Mouse (Mus musculus) heart, embryonic 10.5 days (tissue): ENCODE results near the gene Med8. TPM values are rescaled to one million over a fixed set of nuclear protein-coding genes. Genes with fewer than 3 reads are reported as not detected.
A peak's percentile ranks its signal among the peaks of the same experiment; 100 is the strongest.

Experiments
- DNase-seq: peaks from one replicate; pipeline ENCODE4 v3.0.0-alpha.2; 2017; ENCODE audit warnings: low spot score
- H3K27ac ChIP-seq: fragments of 300-500 bp; sonication (generic); 2 replicates; pipeline ENCODE4 v1.5.1; 2016; ENCODE audit warnings: mild to moderate bottlenecking
- H3K27me3 ChIP-seq: fragments of 300-500 bp; sonication (generic); 2 replicates; pipeline ENCODE4 v1.6.1; 2016; ENCODE audit warnings: mild to moderate bottlenecking; ENCODE audit not compliant: poor library complexity, insufficient read depth, severe bottlenecking
- H3K36me3 ChIP-seq: fragments of 300-500 bp; sonication (generic); 2 replicates; pipeline ENCODE4 v1.6.1; 2016; ENCODE audit warnings: mild to moderate bottlenecking, moderate library complexity
- H3K4me1 ChIP-seq: fragments of 300-500 bp; sonication (generic); 2 replicates; pipeline ENCODE4 v1.6.1; 2016; ENCODE audit warnings: mild to moderate bottlenecking
- H3K4me3 ChIP-seq: fragments of 300-500 bp; sonication (generic); 2 replicates; pipeline ENCODE4 v1.5.1; 2016; ENCODE audit warnings: mild to moderate bottlenecking, moderate library complexity
- H3K9me3 ChIP-seq: fragments of 300-500 bp; sonication (generic); 2 replicates; pipeline ENCODE4 v1.6.1; 2016; ENCODE audit warnings: mild to moderate bottlenecking, moderate library complexity
- WGBS: fragments of 180-500 bp; shearing (Covaris S2); methylation state at CpG from one replicate; pipeline ENCODE4 v1.1.7; 2016; 5-methylcytosine and 5-hydroxymethylcytosine counted together
- polyA plus RNA-seq: library from polyadenylated mRNA; unstranded; fragments of >200 nt; fragmentation: Nextera tagmentation; extraction: Ambion mirVana; gene quantifications from 2 replicates; pipeline ENCODE4 v1.2.1, GENCODE M21; 2016

Gene Med8
- polyA plus RNA-seq, result 102 and 124 TPM in 2 replicates

DNA sequence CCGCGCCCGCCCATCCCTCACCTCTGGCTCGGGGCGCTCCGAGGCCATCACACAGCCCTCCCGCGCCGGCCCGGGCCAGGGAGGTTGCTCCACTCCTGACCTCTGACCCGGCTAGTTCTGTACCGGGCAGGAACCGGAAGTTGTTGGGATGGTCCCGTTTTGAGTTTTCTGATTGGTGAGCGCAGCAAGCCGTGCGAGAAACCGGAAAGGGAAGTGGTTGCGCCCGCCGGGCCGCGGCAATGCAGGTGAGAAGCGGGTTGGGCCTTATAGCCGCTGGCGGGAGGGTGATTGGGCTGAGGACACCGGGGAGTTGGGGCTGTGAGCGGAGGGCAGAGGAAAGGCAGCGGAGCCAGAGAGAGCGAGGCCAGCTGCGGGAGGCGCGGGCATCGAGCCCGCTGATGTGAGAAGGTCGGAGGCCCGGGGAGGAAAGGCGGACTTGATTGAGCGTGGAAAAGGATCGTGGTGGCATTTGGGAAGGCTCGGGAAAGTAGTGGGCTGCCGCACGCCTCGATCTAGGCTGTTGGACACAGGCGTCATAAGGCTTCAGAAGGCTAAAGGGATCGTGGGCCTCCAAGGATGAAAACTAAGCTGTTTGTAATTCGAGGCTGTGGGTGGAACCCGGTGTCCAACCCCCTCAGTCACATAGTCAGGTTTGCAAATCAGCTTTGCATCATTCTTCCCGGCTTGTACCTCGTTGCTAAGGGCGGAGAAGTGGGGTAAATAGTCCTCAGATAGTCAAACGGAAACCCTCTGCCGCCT lies at the start of gene Med8, which contains the start of gene Szt2:
Gene Med8, plus strand, starts transcription at position 196 of the 759 bp plus-strand sequence.
Gene Szt2, minus strand, starts transcription at position 132 of the 759 bp plus-strand sequence.
- WGBS, result under 1% methylated on average over 53 of the region's 53 CpGs
- H3K36me3 ChIP-seq, result peaks cover 47% of the 10 kb centered on the region
- H3K9me3 ChIP-seq, result no peaks in the 10 kb centered on the region
- H3K27me3 ChIP-seq, result no peaks in the 10 kb centered on the region
- H3K27ac ChIP-seq, result peak within 1 kb of the TSS; percentile 93
- peaks cover 16% of the 10 kb centered on the region for H3K4me1 ChIP-seq
- H3K4me3 ChIP-seq, result peak within 1 kb of the TSS; percentile 94
- peak; percentile 97 for DNase-seq

GRCm38 (mm10) chr4:118359896-118360720 lies 49.0 kb upstream of the Med8 start:
- peak overlapping the region; percentile 95 for H3K27ac ChIP-seq
- H3K4me3 ChIP-seq, result peak overlapping the region; percentile 79
- no peaks in the 10 kb centered on the region for H3K27me3 ChIP-seq
- H3K36me3 ChIP-seq, result peaks cover 38% of the 10 kb centered on the region
- H3K4me1 ChIP-seq, result peaks cover 16% of the 10 kb centered on the region
- WGBS, result 1% methylated on average over 54 of the region's 54 CpGs
- H3K9me3 ChIP-seq, result no peaks in the 10 kb centered on the region
- peak; percentile 90 for DNase-seq

GRCm38 (mm10) chr4:118361451-118361850 lies 47.7 kb upstream of the Med8 start:
- Histone ChIP-seq H3K4me3 (no peak overlapping the region), H3K27ac (no peak overlapping the region), H3K9me3 (no peaks in the 10 kb centered on the region), H3K36me3 (peaks cover 51% of the 10 kb centered on the region), H3K4me1 (peaks cover 16% of the 10 kb centered on the region), H3K27me3 (no peaks in the 10 kb centered on the region)
- no peak for DNase-seq
- 84% methylated on average over 5 of the region's 5 CpGs for WGBS

- peaks cover 63% of the 10 kb centered on the region for H3K36me3 ChIP-seq
- no peak for DNase-seq
- 88% methylated on average over 6 of the region's 6 CpGs for WGBS
- H3K27me3 ChIP-seq, result no peaks in the 10 kb centered on the region
- no peak overlapping the region for H3K27ac ChIP-seq
- peaks cover 16% of the 10 kb centered on the region for H3K4me1 ChIP-seq
- H3K9me3 ChIP-seq, result no peaks in the 10 kb centered on the region
- no peak overlapping the region for H3K4me3 ChIP-seq
Measured at GRCm38 (mm10) chr4:118362879-118363278, 46.3 kb upstream of the Med8 start.

GRCm38 (mm10) chr4:118363985-118364384 lies 45.2 kb upstream of the Med8 start:
- H3K27ac ChIP-seq, result no peak overlapping the region
- no peaks in the 10 kb centered on the region for H3K9me3 ChIP-seq
- no peaks in the 10 kb centered on the region for H3K27me3 ChIP-seq
- H3K36me3 ChIP-seq, result peaks cover 74% of the 10 kb centered on the region
- no peak overlapping the region for H3K4me3 ChIP-seq
- no peak for DNase-seq
- 95% methylated on average over 3 of the region's 3 CpGs for whole genome bisulfite sequencing
- peaks cover 16% of the 10 kb centered on the region for H3K4me1 ChIP-seq

DNA sequence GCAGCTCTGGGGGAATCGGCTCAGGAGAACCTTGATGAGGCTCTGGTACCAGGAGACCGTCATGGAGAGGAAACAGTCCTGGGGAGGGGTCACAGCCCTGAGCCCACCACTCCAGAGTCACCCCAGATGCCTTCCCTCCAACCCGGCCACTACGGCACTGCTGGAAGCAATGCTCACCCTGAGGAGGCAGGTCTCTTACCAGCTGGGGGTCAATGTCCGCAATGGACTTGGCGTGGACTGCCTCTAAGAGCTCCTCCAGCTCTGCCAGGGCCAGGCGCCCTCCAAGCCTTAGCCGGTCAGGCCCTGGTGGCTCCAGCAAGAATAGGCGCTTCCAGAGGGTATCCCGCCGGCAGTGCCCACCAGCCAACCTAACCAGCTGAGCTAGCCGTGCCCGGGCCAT lies 44.5 kb upstream of the Med8 start:
- no peak for DNase-seq
- WGBS, result 94% methylated on average over 13 of the region's 13 CpGs
- H3K4me3 ChIP-seq, result no peak overlapping the region
- no peaks in the 10 kb centered on the region for H3K27me3 ChIP-seq
- H3K9me3 ChIP-seq, result no peaks in the 10 kb centered on the region
- H3K4me1 ChIP-seq, result peaks cover 12% of the 10 kb centered on the region
- no peak overlapping the region for H3K27ac ChIP-seq
- peaks cover 80% of the 10 kb centered on the region for H3K36me3 ChIP-seq

GRCm38 (mm10) chr4:118365991-118366390 lies 43.1 kb upstream of the Med8 start:
- H3K4me3 ChIP-seq, result no peak overlapping the region
- H3K27ac ChIP-seq, result no peak overlapping the region
- no peaks in the 10 kb centered on the region; the same call in 1 of the 2 replicates for H3K4me1 ChIP-seq
- WGBS, result 88% methylated on average over 14 of the region's 14 CpGs
- no peak for DNase-seq
- peaks cover 93% of the 10 kb centered on the region for H3K36me3 ChIP-seq
- H3K9me3 ChIP-seq, result no peaks in the 10 kb centered on the region
- no peaks in the 10 kb centered on the region for H3K27me3 ChIP-seq

- Histone ChIP-seq H3K4me1 (no peaks in the 10 kb centered on the region), H3K27me3 (no peaks in the 10 kb centered on the region), H3K4me3 (no peak overlapping the region), H3K27ac (no peak overlapping the region), H3K36me3 (peaks cover 95% of the 10 kb centered on the region), H3K9me3 (no peaks in the 10 kb centered on the region)
- 85% methylated on average over 12 of the region's 12 CpGs for WGBS
- DNase-seq, result no peak
Measured at GRCm38 (mm10) chr4:118367551-118367950, 41.6 kb upstream of the Med8 start.

- no peak for DNase-seq
- Histone ChIP-seq H3K4me1 (no peaks in the 10 kb centered on the region), H3K9me3 (no peaks in the 10 kb centered on the region), H3K27ac (no peak overlapping the region), H3K4me3 (no peak overlapping the region), H3K36me3 (peaks cover 95% of the 10 kb centered on the region), H3K27me3 (no peaks in the 10 kb centered on the region)
- WGBS, result 82% methylated on average over 3 of the region's 3 CpGs
Measured at GRCm38 (mm10) chr4:118368616-118369015, 40.5 kb upstream of the Med8 start.

DNA sequence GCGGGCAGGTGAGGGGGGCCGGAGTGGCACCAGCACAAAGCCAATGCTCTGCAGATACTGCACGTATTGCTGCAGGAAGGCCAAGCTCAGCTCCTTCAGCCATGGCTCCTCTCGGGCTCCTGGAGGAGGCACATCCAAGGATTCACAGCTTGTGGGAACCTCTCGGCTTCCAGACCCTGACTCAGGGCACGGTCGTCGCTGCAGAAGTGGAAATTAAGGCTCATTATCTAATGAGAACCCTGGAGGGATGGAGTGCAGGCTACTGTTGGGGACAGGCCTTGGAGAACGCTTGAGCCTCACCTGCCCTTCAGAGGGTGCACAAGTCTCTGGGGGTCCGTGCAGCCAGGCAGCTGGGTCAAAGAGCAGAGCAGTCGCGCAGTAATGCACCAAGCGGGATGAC lies 37.3 kb upstream of the Med8 start:
- WGBS, result 89% methylated on average over 13 of the region's 13 CpGs
- no peaks in the 10 kb centered on the region for H3K27me3 ChIP-seq
- no peak overlapping the region for H3K27ac ChIP-seq
- H3K36me3 ChIP-seq, result peaks cover 96% of the 10 kb centered on the region
- no peak for DNase-seq
- no peak overlapping the region for H3K4me3 ChIP-seq
- H3K9me3 ChIP-seq, result no peaks in the 10 kb centered on the region
- no peaks in the 10 kb centered on the region for H3K4me1 ChIP-seq

DNA sequence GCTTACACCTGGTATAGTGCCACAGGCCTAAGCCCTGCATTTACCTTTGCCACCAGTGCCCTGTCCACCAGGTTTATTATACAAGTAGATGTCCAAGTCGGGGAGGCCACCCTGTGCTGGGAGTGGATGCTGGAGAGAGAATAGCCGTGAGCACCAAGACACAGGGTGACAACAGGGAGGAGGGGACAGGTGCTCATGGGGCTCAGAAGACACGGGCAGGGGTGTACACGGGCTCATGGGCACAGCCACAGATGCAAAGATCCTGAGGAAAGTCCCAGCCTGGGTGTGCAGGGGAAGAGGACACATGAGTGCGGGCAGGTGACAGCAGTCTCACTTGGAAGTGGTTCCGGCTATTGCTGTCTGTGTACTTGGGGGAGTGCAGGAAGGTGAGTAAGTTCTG lies 33.1 kb upstream of the Med8 start:
- Histone ChIP-seq H3K27me3 (no peaks in the 10 kb centered on the region), H3K36me3 (peaks cover 96% of the 10 kb centered on the region), H3K4me1 (no peaks in the 10 kb centered on the region), H3K27ac (no peak overlapping the region), H3K4me3 (no peak overlapping the region), H3K9me3 (no peaks in the 10 kb centered on the region)
- no peak for DNase-seq
- WGBS, result 92% methylated on average over 6 of the region's 6 CpGs

GRCm38 (mm10) chr4:118383271-118383670 lies 25.9 kb upstream of the Med8 start:
- H3K36me3 ChIP-seq, result peaks cover 95% of the 10 kb centered on the region
- 93% methylated on average over 7 of the region's 7 CpGs for WGBS

GRCm38 (mm10) chr4:118387316-118387715 lies 21.8 kb upstream of the Med8 start:
- H3K9me3 ChIP-seq, result no peaks in the 10 kb centered on the region
- WGBS, result 92% methylated on average over 8 of the region's 8 CpGs
- no peak for DNase-seq
- no peak overlapping the region for H3K4me3 ChIP-seq
- no peaks in the 10 kb centered on the region for H3K27me3 ChIP-seq
- H3K4me1 ChIP-seq, result no peaks in the 10 kb centered on the region
- peaks cover 100% of the 10 kb centered on the region for H3K36me3 ChIP-seq
- H3K27ac ChIP-seq, result no peak overlapping the region

More at GRCm38 (mm10) chr4:118383271-118383670, 25.9 kb upstream of the Med8 start:
- H3K27ac ChIP-seq, result no peak overlapping the region
- DNase-seq, result no peak
- H3K4me1 ChIP-seq, result no peaks in the 10 kb centered on the region
- no peaks in the 10 kb centered on the region for H3K27me3 ChIP-seq
- no peak overlapping the region for H3K4me3 ChIP-seq
- no peaks in the 10 kb centered on the region for H3K9me3 ChIP-seq
